Mouse (Mus musculus) limb, embryonic 14.5 days (tissue): ENCODE results near the gene Ttc26. TPM values are rescaled to one million over a fixed set of nuclear protein-coding genes. Genes with fewer than 3 reads are reported as not detected.

Source experiments
- ATAC-seq: fragments of 200-750 bp; cut with Nextera tagmentation; 2 replicates; pipeline ENCODE4 v1.8.0; 2017; ENCODE audit warnings: low read depth, moderate number of reproducible peaks, moderate TSS enrichment; ENCODE audit not compliant: low FRiP score
- DNase-seq: peaks from one replicate; pipeline ENCODE4 v3.0.0-alpha.2; 2015; ENCODE audit warnings: low spot score
- H3K27ac ChIP-seq: fragments of 300-500 bp; sonication (generic); replicated peaks from 2 replicates; pipeline ENCODE4 v1.5.1; 2014; ENCODE audit warnings: low read depth, mild to moderate bottlenecking, low read length, moderate library complexity, mixed read lengths
- H3K27me3 ChIP-seq: fragments of 300-500 bp; sonication (generic); 2 replicates; pipeline ENCODE4 v1.6.1; 2014; ENCODE audit warnings: low read length, mixed read lengths; ENCODE audit not compliant: control insufficient read depth, insufficient read depth
- H3K36me3 ChIP-seq: fragments of 300-500 bp; sonication (generic); 2 replicates; pipeline ENCODE4 v1.6.1; 2014; ENCODE audit warnings: mild to moderate bottlenecking, low read length, moderate library complexity, mixed read lengths; ENCODE audit not compliant: control insufficient read depth, insufficient read depth
- H3K4me1 ChIP-seq: fragments of 300-500 bp; sonication (generic); 2 replicates; pipeline ENCODE4 v1.6.1; 2014; ENCODE audit warnings: antibody characterized with exemption, low read length, mixed read lengths; ENCODE audit not compliant: control insufficient read depth, insufficient read depth
- H3K4me2 ChIP-seq: fragments of 300-500 bp; sonication (generic); replicated peaks from 2 replicates; pipeline ENCODE4 v1.6.1; 2014; ENCODE audit warnings: low read depth, mild to moderate bottlenecking, low read length, moderate library complexity; ENCODE audit not compliant: severe bottlenecking
- H3K4me3 ChIP-seq: fragments of 300-500 bp; sonication (generic); replicated peaks from 2 replicates; pipeline ENCODE4 v1.5.1; 2014; ENCODE audit warnings: low read length
- H3K9ac ChIP-seq: fragments of 300-500 bp; sonication (generic); 2 replicates; pipeline ENCODE4 v1.6.1; 2014; ENCODE audit warnings: mild to moderate bottlenecking, low read depth, low read length, moderate library complexity; ENCODE audit not compliant: severe bottlenecking
- H3K9me3 ChIP-seq: fragments of 300-500 bp; sonication (generic); 2 replicates; pipeline ENCODE4 v1.6.1; 2016; ENCODE audit warnings: low read length; ENCODE audit not compliant: control insufficient read depth
- POLR2A ChIP-seq: fragments of 200-500 bp; IDR thresholded peaks from 2 replicates; pipeline ENCODE4 v1.8.0; 2012; ENCODE audit warnings: inconsistent platforms, mild to moderate bottlenecking, moderate library complexity, borderline replicate concordance; ENCODE audit not compliant: insufficient read depth, insufficient read length; ENCODE audit errors: extremely low read depth
- WGBS: fragments of 180-500 bp; shearing (Covaris S2); extraction: QIAGEN DNeasy Blood & Tissue Kit; methylation state at CpG from one replicate; pipeline ENCODE4 v1.1.7; 2014; 5-methylcytosine and 5-hydroxymethylcytosine counted together
- polyA plus RNA-seq, 2 experiments: library from polyadenylated mRNA; depleted of rRNA in 1 of 2; stranded (reverse) in 1 of 2; unstranded in 1 of 2; fragments of >200 nt; fragmentation: Nextera tagmentation in 1 of 2; extraction: Ambion mirVana in 1 of 2; gene quantifications; 2 replicates each; pipeline versions ENCODE4 v1.2.1 to v1.2.3; 2012 to 2014

Ttc26 gene
- polyA plus RNA-seq, 2 experiments, result 4.3 to 7.0 TPM

DNA sequence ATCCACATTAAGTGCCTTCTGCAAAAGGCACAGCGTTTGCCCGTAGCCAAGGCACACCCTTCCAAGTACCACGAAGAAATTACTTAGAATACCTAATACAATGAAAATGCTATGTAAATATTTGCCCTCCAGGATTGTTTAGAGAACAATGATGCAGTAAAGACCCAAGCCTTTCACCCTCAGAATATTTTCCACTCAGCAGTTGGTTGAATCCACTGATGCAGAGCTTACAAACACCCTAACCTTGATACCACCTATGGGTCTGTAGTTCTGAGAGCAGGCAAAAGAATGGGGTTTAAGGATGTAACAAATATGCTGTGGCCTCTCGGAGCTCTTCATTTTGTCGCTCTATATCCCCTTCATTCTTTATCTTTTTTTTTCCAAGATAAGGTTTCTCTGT, 33.4 kb upstream of the Ttc26 start:
- Histone ChIP-seq H3K9me3 (no peaks in the 10 kb centered on the region), H3K4me2 (no peak overlapping the region), H3K27ac (no peak overlapping the region), H3K4me1 (no peaks in the 10 kb centered on the region), H3K27me3 (peaks cover 16% of the 10 kb centered on the region), H3K36me3 (no peaks in the 10 kb centered on the region), H3K9ac (no peak overlapping the region), H3K4me3 (no peak overlapping the region)
- ATAC-seq, result no peak
- 83% methylated on average over 5 of the region's 5 CpGs for whole genome bisulfite sequencing
- no peak for DNase-seq
- no peak for TF ChIP-seq POLR2A

DNA sequence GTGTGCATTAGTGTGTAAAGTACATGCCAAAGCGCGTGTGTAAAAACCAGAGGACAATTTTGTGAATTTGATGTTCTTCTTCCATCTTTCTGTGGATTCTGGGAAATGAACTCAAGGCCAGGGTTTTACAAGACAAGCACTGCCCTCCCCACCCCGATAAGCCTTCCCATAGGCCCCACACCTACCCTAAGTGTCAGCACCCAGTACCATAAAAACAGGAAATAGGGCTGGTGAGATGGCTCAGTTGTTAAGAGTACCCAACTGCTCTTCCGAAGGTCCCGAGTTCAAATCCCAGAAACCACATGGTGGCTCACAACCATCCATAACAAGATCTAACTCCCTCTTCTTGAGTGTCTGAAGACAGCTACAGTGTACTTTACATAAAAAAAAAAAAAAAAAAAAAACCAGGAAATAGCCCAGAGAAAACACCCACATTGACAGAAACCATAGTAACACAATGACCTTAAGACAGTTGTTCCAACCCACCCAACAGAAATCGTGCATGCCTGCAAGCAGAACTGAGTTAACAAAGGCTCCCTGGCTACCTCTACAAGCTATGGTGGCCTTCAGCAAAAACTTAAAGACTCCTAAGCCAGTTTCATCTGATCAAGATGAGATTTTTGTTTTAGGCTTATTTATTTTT, 32.3 kb upstream of the Ttc26 start:
- Histone ChIP-seq H3K4me2 (no peak overlapping the region), H3K4me1 (no peaks in the 10 kb centered on the region), H3K9me3 (no peaks in the 10 kb centered on the region), H3K4me3 (no peak overlapping the region), H3K27ac (no peak overlapping the region), H3K36me3 (no peaks in the 10 kb centered on the region), H3K27me3 (peaks cover 26% of the 10 kb centered on the region), H3K9ac (no peak overlapping the region)
- TF ChIP-seq POLR2A, result no peak
- ATAC-seq, result no peak
- 87% methylated on average over 6 of the region's 6 CpGs for WGBS
- no peak for DNase-seq

DNA sequence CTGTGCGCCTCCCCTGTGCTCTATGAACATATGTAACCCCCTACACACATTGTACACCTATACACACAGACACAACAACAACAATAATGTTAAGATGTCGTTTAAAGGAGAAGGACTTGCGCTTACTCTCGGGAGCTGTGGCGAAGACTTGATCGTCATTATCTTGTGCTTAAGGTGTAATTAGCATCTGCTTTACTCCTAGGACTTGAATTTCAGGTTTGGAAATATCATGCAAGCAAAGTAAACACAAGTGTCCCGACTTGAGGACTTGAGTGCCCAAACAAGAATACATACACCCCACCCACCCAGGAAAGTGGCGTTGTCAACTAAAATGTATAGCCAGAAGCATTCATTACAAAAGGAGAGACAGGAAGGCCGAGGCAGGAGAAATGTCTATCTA, 31.5 kb upstream of the Ttc26 start:
- no peak for ATAC-seq
- H3K9ac ChIP-seq, result no peak overlapping the region
- no peaks in the 10 kb centered on the region for H3K4me1 ChIP-seq
- no peak overlapping the region for H3K27ac ChIP-seq
- TF ChIP-seq POLR2A, result no peak
- peaks cover 35% of the 10 kb centered on the region for H3K27me3 ChIP-seq
- no peak for DNase-seq
- H3K9me3 ChIP-seq, result no peaks in the 10 kb centered on the region
- H3K36me3 ChIP-seq, result no peaks in the 10 kb centered on the region
- H3K4me2 ChIP-seq, result no peak overlapping the region
- 71% methylated on average over 9 of the region's 9 CpGs for WGBS
- H3K4me3 ChIP-seq, result no peak overlapping the region

DNA sequence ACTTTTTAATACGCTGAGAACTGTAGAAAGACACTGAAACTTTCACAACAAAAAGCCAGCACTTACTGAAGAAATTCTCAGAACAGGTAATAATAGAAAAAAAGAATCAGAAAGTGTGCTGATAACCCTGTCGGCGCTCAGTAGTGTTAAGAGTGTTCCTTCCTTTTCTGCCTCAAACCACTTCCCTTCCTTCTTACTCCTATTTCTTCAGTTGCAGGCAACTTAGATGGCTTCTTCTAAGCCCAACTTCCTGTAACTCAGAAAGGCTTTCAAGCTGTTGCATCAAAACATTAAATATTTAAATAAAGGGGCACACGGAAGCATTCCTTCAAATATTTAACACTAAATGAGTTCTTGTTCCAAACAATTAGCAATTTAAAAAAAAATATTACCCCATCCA, 29.3 kb upstream of the Ttc26 start:
- no peaks in the 10 kb centered on the region for H3K9me3 ChIP-seq
- H3K4me3 ChIP-seq, result no peak overlapping the region
- H3K9ac ChIP-seq, result no peak overlapping the region
- no peaks in the 10 kb centered on the region for H3K36me3 ChIP-seq
- DNase-seq, result no peak
- H3K27ac ChIP-seq, result no peak overlapping the region
- 63% methylated on average over 4 of the region's 4 CpGs for WGBS
- no peaks in the 10 kb centered on the region for H3K4me1 ChIP-seq
- peaks cover 51% of the 10 kb centered on the region for H3K27me3 ChIP-seq
- H3K4me2 ChIP-seq, result no peak overlapping the region
- TF ChIP-seq POLR2A, result no peak
- ATAC-seq, result no peak

DNA sequence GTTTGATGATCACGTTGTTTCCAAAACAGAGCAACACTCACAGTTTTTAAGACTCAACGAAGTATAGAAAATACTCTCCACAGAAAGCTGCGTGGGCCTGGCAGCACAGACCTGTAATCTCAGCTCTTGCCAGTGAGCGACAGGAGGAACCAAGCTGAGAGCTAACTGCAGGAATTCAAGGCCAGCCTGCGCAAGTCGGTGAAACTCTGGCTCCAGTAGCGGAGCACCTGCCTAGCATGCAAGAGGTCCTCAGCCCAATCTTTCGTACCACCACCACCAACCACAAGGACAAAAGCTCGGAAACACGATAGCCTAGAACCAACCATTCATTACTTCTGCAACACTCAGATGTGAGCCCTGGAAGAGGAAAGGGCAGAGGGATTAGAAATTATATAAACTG, 28.8 kb upstream of the Ttc26 start:
- H3K9me3 ChIP-seq, result no peaks in the 10 kb centered on the region
- 15% methylated on average over 10 of the region's 10 CpGs for WGBS
- TF ChIP-seq POLR2A, result no peak
- DNase-seq (no peak), ATAC-seq (no peak)
- no peak overlapping the region for H3K4me2 ChIP-seq
- no peaks in the 10 kb centered on the region for H3K4me1 ChIP-seq
- H3K9ac ChIP-seq, result no peak overlapping the region
- H3K36me3 ChIP-seq, result no peaks in the 10 kb centered on the region
- H3K27ac ChIP-seq, result no peak overlapping the region
- H3K27me3 ChIP-seq, result peaks cover 51% of the 10 kb centered on the region
- 0 out of 2 replicates have a peak overlapping the region, but pooled peaks have one; percentile 8 for H3K4me3 ChIP-seq
